Mouse (Mus musculus) liver, embryonic 14.5 days (tissue): Measurements from ENCODE around the gene Fbxo46.

ENCODE experiments used
- CTCF ChIP-seq: IDR thresholded peaks from 2 replicates; pipeline ENCODE4 v1.5.1; 2016; ENCODE audit warnings: antibody characterized with exemption, low read depth, control low read depth
- EP300 ChIP-seq: IDR thresholded peaks from 2 replicates; pipeline ENCODE4 v1.6.1; 2016; ENCODE audit warnings: antibody characterized with exemption, low read depth

GRCm38 (mm10) chr7:19158601-19159000 is 38.9 kb downstream of the Fbxo46 start:
- TF ChIP-seq CTCF (no peak), EP300 (no peak)
